Mouse (Mus musculus): ENCODE data around the gene 1700001O22Rik. TPM values are rescaled to one million over a fixed set of nuclear protein-coding genes. Genes with fewer than 3 reads are reported as not detected.

Gene 1700001O22Rik
- polyA plus RNA-seq, 3 experiments from 2014 or later: 0.55 to 2.5 (median 0.84) TPM

DNA sequence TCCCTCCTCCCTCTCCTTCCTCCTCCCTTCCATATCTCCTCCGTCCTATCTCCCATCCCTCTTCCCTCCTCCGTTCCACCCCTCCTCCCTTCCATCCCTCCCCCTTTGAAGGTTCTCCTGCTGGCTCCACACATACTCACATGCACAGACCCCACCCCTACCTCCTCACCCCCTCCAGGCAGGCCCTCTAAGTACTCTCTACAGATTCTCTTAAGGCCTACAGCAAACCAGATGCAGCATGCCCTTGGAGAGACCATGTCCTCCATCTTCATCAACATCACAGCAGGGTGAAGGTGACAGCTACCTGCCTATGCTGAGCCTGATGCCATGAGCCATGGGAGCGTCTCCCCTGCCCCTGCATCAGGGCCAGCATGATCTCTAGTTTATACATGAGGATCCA, 26.2 kb downstream of the 1700001O22Rik start:
- no peak for ATAC-seq

GRCm38 (mm10) chr2:30775955-30776354, 27.5 kb downstream of the 1700001O22Rik start:
- ATAC-seq: no peak

GRCm38 (mm10) chr2:30773313-30774005, 30.0 kb downstream of the 1700001O22Rik start:
- no peak for ATAC-seq

DNA sequence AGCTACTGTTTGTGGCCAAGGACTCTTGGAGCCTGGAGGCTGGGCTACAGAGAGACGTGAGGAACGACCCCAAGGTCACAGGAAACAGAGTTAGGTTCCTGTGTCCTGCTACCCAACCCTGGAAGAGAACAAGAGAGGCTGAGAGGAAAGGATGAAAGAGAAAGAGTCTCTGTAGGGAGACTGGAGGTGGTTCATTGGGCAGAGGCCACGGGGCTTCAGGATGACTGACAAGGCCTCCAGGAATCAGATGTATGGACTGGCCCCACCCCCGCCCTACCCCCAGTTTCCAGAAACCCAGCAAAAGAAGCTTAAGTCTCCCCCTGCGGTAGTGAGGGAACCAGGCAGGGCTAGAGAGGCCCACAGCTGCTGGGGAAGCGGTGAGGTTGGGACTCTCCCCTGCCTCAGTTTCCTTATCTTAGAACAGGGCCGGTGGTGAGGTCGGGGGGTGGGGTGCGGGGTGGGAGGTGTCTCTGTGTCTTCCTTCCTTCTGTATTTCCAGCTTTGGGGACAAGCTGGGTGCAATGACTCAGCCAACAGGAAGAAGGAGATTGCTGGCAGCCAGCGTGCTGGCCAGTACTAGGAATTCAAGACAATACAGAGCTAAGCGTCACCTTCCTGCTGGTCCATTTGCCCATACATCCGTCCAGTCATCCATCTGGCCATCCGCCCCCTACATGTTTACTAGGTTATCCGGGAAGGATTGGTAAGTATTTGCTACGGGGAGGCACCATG, 30.7 kb downstream of the 1700001O22Rik start:
- ATAC-seq: no peak

GRCm38 (mm10) chr2:30771806-30772460, 31.5 kb downstream of the 1700001O22Rik start:
- ATAC-seq: no peak

GRCm38 (mm10) chr2:30771368-30771805, 32.1 kb downstream of the 1700001O22Rik start:
- ATAC-seq: no peak

- no peak for ATAC-seq
Observed at GRCm38 (mm10) chr2:30769187-30769586, 34.3 kb downstream of the 1700001O22Rik start.

DNA sequence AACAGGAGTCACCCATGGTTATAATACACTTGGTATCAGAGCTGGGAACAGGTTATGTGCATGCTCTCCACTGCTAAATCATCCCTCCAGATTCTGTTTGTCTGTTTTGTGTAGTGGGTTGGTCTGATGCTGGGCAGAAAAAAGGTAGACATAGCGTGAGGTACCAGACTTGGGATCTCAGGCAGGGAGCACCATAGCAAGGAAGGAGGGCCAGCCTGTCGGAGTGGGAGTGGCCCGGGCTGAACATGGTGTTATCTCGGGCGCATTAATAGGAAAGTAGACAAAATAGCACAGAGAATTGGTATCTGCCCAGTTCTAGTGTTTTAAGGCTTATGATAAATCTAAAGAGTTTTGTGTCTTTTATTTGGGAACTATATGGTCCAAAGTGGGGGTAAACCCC, 34.9 kb downstream of the 1700001O22Rik start:
- ATAC-seq: no peak

GRCm38 (mm10) chr2:30767626-30768240, 35.7 kb downstream of the 1700001O22Rik start:
- no peak for ATAC-seq

DNA sequence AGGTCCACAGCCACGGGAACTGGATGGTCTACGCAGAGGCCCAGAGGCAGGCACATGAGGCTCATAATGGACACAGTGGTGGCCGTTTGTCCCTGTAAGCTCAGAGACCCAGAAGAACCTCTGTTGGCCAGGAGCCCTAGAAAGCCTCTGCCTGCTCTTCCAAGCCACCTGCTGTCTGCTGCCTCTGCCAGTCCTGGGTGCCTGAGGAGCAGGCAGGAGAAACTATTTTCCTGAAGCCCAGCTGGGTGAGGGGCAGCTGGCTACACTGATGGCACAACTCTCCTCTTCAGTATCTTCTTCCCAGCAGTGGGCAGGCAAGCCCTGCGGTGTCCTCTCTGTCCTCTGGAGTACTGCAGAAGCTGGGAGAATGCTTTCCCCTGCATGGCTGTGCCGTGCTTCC, 37.0 kb downstream of the 1700001O22Rik start:
- ATAC-seq: no peak

DNA sequence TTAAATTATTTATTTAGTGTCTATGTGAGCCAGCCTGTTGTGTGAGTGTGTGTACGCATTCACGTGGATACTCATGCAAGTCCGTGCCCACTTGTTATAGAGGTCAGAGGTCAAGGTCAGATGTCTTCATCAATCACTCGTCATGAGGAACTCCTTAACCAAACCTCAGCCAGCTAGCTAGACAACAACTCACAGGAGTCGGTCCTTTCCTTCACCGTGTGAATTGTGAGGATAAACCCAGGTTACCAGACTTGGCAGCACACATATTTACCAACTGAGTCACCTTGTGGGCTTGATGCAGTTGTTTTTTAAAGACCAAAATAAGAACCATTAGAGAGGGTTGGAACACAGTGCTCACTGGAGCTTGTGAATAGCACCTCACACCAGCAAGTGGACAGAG, 42.8 kb downstream of the 1700001O22Rik start:
- no peak for ATAC-seq

GRCm38 (mm10) chr2:30759858-30760547, 43.5 kb downstream of the 1700001O22Rik start:
- no peak for ATAC-seq

- no peak for ATAC-seq
Observed at GRCm38 (mm10) chr2:30759442-30759841, 44.0 kb downstream of the 1700001O22Rik start.

DNA sequence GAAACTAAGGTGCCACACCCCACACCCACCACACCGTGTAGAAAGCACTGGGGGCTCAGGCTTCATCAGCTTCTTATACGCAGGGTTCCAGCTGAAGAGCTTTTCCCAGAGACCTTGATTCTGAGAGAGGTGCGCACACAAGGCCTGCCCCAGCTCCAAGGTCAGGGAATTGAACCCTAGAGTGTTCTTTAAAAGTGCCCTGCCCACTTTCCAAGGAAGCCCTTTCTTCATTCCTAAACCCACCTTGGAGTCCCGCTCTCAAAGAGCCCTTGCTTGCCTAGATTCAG, 44.4 kb downstream of the 1700001O22Rik start:
- ATAC-seq: no peak

- ATAC-seq: no peak
Observed at GRCm38 (mm10) chr2:30758341-30759087, 44.9 kb downstream of the 1700001O22Rik start.

GRCm38 (mm10) chr2:30756962-30757715, 46.3 kb downstream of the 1700001O22Rik start:
- ATAC-seq: no peak

- no peak for ATAC-seq
Observed at GRCm38 (mm10) chr2:30755985-30756765, 47.3 kb downstream of the 1700001O22Rik start.

DNA sequence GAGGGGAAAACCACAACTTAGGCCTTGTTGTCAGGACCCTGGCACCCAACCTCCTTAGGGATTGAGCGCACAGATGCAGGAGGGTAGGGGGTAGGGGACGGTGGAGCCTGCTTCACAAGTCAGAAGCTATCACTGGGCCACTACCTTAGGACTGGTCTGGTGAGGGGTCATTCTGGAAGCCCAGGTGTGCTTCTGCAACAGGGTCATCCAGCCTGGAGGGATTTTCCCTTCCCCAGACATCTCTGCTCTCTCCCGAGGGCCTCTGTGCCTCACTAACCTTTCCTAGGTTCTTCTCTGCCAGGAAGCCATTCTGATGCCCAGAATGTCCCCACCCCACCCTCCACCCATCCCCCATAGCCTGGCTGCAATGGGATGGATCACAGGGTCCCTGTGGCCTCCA, 48.6 kb downstream of the 1700001O22Rik start:
- no peak for ATAC-seq

DNA sequence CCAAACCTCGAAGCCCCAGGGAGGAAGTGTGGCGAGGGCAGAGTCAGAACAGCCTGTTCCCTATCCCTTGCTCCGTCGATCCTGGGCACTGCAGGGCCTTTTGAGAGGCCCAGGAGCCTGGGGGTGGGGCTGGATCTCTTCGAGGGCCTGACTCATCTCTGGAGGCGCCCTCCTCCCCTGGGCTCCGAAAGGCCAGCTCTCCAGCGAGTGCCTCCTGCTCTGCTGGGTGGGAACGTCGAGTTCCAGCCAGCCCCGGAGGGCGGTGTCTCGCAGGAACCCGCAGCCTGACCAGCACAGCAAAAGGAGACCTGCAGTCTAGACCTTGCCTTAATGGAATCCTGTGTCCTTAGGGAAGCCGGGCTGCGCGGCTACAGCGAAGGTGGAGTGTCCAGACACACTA, 50.2 kb downstream of the 1700001O22Rik start:
- no peak for ATAC-seq

DNA sequence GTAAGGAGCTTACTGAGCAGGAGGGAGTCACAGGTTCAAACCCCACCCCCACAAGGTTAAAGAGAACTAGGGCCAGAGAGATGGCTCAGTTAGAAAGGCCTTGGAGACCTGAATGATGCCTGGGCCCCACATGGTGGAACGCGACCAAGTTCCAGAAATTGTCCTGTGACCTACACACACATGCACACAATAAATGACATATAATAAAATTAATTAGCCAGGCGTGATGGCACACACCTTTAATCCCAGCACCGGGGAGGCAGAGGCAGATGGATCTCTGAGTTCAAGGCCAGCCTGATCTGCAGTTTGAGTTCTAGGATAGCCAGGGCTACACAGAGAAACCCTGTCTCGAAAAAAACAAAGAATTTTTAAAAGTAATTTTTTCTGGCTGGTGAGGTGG, 51.0 kb downstream of the 1700001O22Rik start:
- ATAC-seq: no peak

Measured in inflammation-experienced regulatory T-cells, adult 6 months (primary cell).